Mouse (Mus musculus): Measurements from ENCODE around the gene Pdzk1. TPM values are rescaled to one million over a fixed set of nuclear protein-coding genes. Genes with fewer than 3 reads are reported as not detected.
A peak's percentile ranks its signal among the peaks of the same experiment; 100 is the strongest.

Gene Pdzk1
- polyA plus RNA-seq, 1 experiment: not detected

- Histone ChIP-seq H3K79me2 (ENCODE audit: control insufficient read depth, insufficient read depth) (peaks cover 12% of the 10 kb centered on the region), H3ac (ENCODE audit: control insufficient read depth, insufficient read length, low read depth) (no peak overlapping the region)
- TF ChIP-seq CEBPB (IDR thresholded peaks at IDR 0.05; ENCODE audit: low read depth) (no peak), USF1 (IDR thresholded peaks at IDR 0.05; ENCODE audit: low read depth) (no peak), FOSL1 (IDR thresholded peaks at IDR 0.05; ENCODE audit: insufficient read depth, low read length, poor library complexity, severe bottlenecking) (no peak)
Observed at GRCm38 (mm10) chr3:96905592-96905991, 76.5 kb downstream of the Pdzk1 start.

More at GRCm38 (mm10) chr3:96905592-96905991, 76.5 kb downstream of the Pdzk1 start:
- peak overlapping the region; percentile 85 for H3K4me3 ChIP-seq (ENCODE audit: insufficient read depth, poor library complexity, severe bottlenecking)
- peaks cover 3% of the 10 kb centered on the region for H3K27me3 ChIP-seq (ENCODE audit: control insufficient read depth, insufficient read depth, insufficient read length)
- H3K36me3 ChIP-seq (ENCODE audit: control insufficient read depth, insufficient read depth): no peaks in the 10 kb centered on the region
- peaks cover 1% of the 10 kb centered on the region for H3K79me3 ChIP-seq (ENCODE audit: low read depth)

Other genes with a start within 250 kb of the Pdzk1 start
- 6.2 TPM for gene Polr3gl, start 235.1 kb upstream of the Pdzk1 start, polyA plus RNA-seq (2012; fragmentation: generic; extraction: Trizol)
- 3.7 TPM for gene Ankrd34a, start 232.6 kb upstream of the Pdzk1 start, polyA plus RNA-seq (2012; fragmentation: generic; extraction: Trizol)
- gene Lix1l, start 228.1 kb upstream of the Pdzk1 start, polyA plus RNA-seq (2012; fragmentation: generic; extraction: Trizol): 24.2 TPM
- gene Rbm8a, start 199.4 kb upstream of the Pdzk1 start, polyA plus RNA-seq (2012; fragmentation: generic; extraction: Trizol): 80.3 TPM
- 19.9 TPM for gene Pex11b, start 193.9 kb upstream of the Pdzk1 start, polyA plus RNA-seq (2012; fragmentation: generic; extraction: Trizol)
- 0.01 TPM for gene Gm42957, start 193.8 kb upstream of the Pdzk1 start, polyA plus RNA-seq (2012; fragmentation: generic; extraction: Trizol)
- gene Itga10, start 183.7 kb upstream of the Pdzk1 start, polyA plus RNA-seq (2012; fragmentation: generic; extraction: Trizol): 1.2 TPM
- 0.09 TPM for gene Ankrd35, start 159.2 kb upstream of the Pdzk1 start, polyA plus RNA-seq (2012; fragmentation: generic; extraction: Trizol)
- gene Pias3, start 132.9 kb upstream of the Pdzk1 start, polyA plus RNA-seq (2012; fragmentation: generic; extraction: Trizol): 19.2 TPM
- 3.2 TPM for gene Nudt17, start 120.7 kb upstream of the Pdzk1 start, polyA plus RNA-seq (2012; fragmentation: generic; extraction: Trizol)
- gene Polr3c, start 101.7 kb upstream of the Pdzk1 start, polyA plus RNA-seq (2012; fragmentation: generic; extraction: Trizol): 36.1 TPM
- gene Rnf115, start 101.6 kb upstream of the Pdzk1 start, polyA plus RNA-seq (2012; fragmentation: generic; extraction: Trizol): 13.5 TPM
- 0.04 TPM for gene Cd160, start 67 bp downstream of the Pdzk1 start, polyA plus RNA-seq (2012; fragmentation: generic; extraction: Trizol)
- 0.12 TPM for gene Gja5, start 75.4 kb downstream of the Pdzk1 start, polyA plus RNA-seq (2012; fragmentation: generic; extraction: Trizol)
- gene Gpr89, start 76.1 kb downstream of the Pdzk1 start, polyA plus RNA-seq (2012; fragmentation: generic; extraction: Trizol): 17.7 TPM
- gene Gja8, start 96.7 kb downstream of the Pdzk1 start, polyA plus RNA-seq (2012; fragmentation: generic; extraction: Trizol): not detected